Comparison of ENCODE assay signal across 13 mouse cellular contexts in genomic region chr7:130640681-130641080, GRCm38 (mm10).
A peak's percentile ranks its signal among the peaks of the same experiment; 100 is the strongest.
DNase-seq lines count a peak whose midpoint lies in the region; ATAC-seq lines count a peak whose summit lies in the region.
"Had no signal": no experiment of that assay in that cellular context is flagged by ENCODE, and none has a peak within 500 bp of the region (broad histone marks: within the 10 kb centered on the region; RNA-seq: fewer than 3 reads in every experiment).

No protein-coding gene starts in this region.

- peak; percentile 17 for DNase-seq in kidney, adult 18-20 months
- no peak for DNase-seq in kidney, adult 9 months
- peak; percentile 71 for DNase-seq in NIH3T3 (ENCODE audit: low read depth)
- peak; percentile 73 for DNase-seq in fibroblast of lung, adult 2 months (ENCODE audit: low read depth)
- peak; percentile 57 to 83 for DNase-seq in lung, postnatal 4 days
- DNase-seq in cerebellum, postnatal 25 days: no peak
- DNase-seq: adrenal gland, postnatal 14 days; embryo, embryonic 11 days; gastrocnemius, postnatal 25 days had no signal

- no peak for ATAC-seq in megakaryocyte-erythroid progenitor cell, adult 5-6 weeks (replicated peaks; ENCODE audit: low FRiP score, low TSS enrichment, poor library complexity, severe bottlenecking)
- ATAC-seq: forebrain, embryonic 13.5 days; hindbrain, embryonic 16.5 days; midbrain, embryonic 15.5 days had no signal

Comparison
In these comparisons a context has a peak if more than half of its experiments do, and no peak if none do; other contexts are left out.
1. DNase-seq: peak in kidney, adult 18-20 months (single experiment), NIH3T3 (single experiment), fibroblast of lung, adult 2 months (single experiment) and lung, postnatal 4 days (2 of 2); none in kidney, adult 9 months (single experiment) and cerebellum, postnatal 25 days (0 of 2).